Comparison of ENCODE assay signal across 19 mouse cellular contexts in the genomic region with DNA sequence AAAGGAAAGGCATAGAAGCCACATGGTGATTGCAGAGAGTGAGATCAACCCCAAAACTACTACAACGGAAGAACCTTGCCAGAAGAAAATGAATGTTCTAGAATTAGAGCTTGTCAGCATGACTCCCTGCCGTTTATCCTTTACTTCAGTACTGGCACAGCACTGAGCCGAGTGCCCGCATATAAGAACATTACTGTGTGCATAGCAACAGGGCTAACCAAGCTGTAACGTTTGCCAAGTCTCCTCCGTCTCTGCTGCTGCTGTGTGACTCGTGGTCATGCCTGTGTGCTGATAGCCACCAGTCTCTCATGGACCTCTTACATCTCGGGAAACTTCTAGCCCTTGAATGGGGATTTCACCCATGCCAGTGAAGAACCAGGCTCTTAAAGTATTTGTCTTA.
DNase-seq lines count a peak whose midpoint lies in the region; ATAC-seq and TF ChIP-seq lines count a peak whose summit lies in the region.
"Had no signal": no experiment of that assay in that cellular context is flagged by ENCODE, and none has a peak within 500 bp of the region (broad histone marks: within the 10 kb centered on the region; RNA-seq: fewer than 3 reads in every experiment).

No protein-coding gene starts in this region.

- TF ChIP-seq POLR2A in brain, embryonic 14.5 days (IDR thresholded peaks at IDR 0.05; ENCODE audit: borderline replicate concordance, extremely low read depth, insufficient read depth, insufficient read length, poor library complexity, severe bottlenecking), result no peak

- no peak overlapping the region for H3K4me2 ChIP-seq in hindbrain, embryonic 16.5 days (ENCODE audit: low read length)
- no peak overlapping the region for H3K4me2 ChIP-seq in hindbrain, embryonic 11.5 days (replicated peaks; ENCODE audit: low read depth, low read length)
- H3K4me2 ChIP-seq in midbrain, embryonic 16.5 days (ENCODE audit: low read length), result no peak overlapping the region
- no peak overlapping the region for H3K4me2 ChIP-seq in midbrain, embryonic 13.5 days (replicated peaks)
- H3K4me2 ChIP-seq: embryonic facial prominence, embryonic 13.5 days; heart, embryonic 12.5 days; intestine, embryonic 15.5 days had no signal

- H3K9me3 ChIP-seq in hindbrain, embryonic 16.5 days (ENCODE audit: control insufficient read depth, low read length), result no peaks in the 10 kb centered on the region
- H3K9me3 ChIP-seq in hindbrain, embryonic 11.5 days (ENCODE audit: control insufficient read depth, low read length), result no peaks in the 10 kb centered on the region
- no peaks in the 10 kb centered on the region for H3K9me3 ChIP-seq in midbrain, embryonic 16.5 days (replicated peaks; ENCODE audit: control insufficient read depth, low read length, poor library complexity, severe bottlenecking)
- H3K9me3 ChIP-seq in midbrain, embryonic 13.5 days, result no peaks in the 10 kb centered on the region
- H3K9me3 ChIP-seq: embryonic facial prominence, embryonic 13.5 days; heart, embryonic 12.5 days; hindbrain, embryonic 10.5 days; intestine, embryonic 15.5 days had no signal

- H3K4me1 ChIP-seq in hindbrain, embryonic 16.5 days (ENCODE audit: control insufficient read depth, insufficient read depth, low read depth, low read length), result no peaks in the 10 kb centered on the region; the same call in 1 of the 2 replicates
- no peaks in the 10 kb centered on the region for H3K4me1 ChIP-seq in hindbrain, embryonic 11.5 days (replicated peaks; ENCODE audit: control insufficient read depth, insufficient read depth, low read length)
- H3K4me1 ChIP-seq in midbrain, embryonic 16.5 days (ENCODE audit: control insufficient read depth, insufficient read depth, low read length), result peaks cover 3% of the 10 kb centered on the region; the same call in 1 of the 2 replicates
- no peaks in the 10 kb centered on the region for H3K4me1 ChIP-seq in midbrain, embryonic 13.5 days (replicated peaks)
- H3K4me1 ChIP-seq: embryonic facial prominence, embryonic 13.5 days; heart, embryonic 12.5 days; hindbrain, embryonic 10.5 days; intestine, embryonic 15.5 days had no signal

- peak; percentile 60; the same call in 1 of the 2 replicates for ATAC-seq in hindbrain, embryonic 16.5 days
- no peak for ATAC-seq in hindbrain, embryonic 11.5 days (ENCODE audit: low FRiP score)
- ATAC-seq in midbrain, embryonic 16.5 days, result no peak
- no peak for ATAC-seq in midbrain, embryonic 13.5 days
- no peak for ATAC-seq in megakaryocyte, adult 5-6 weeks (ENCODE audit: poor library complexity, severe bottlenecking)
- ATAC-seq: forebrain, embryonic 14.5 days; intestine, embryonic 15.5 days had no signal

- no peaks in the 10 kb centered on the region for H3K36me3 ChIP-seq in hindbrain, embryonic 16.5 days (ENCODE audit: control insufficient read depth, insufficient read depth, low read length)
- H3K36me3 ChIP-seq in hindbrain, embryonic 11.5 days (ENCODE audit: control insufficient read depth, insufficient read depth, low read length), result no peaks in the 10 kb centered on the region
- no peaks in the 10 kb centered on the region for H3K36me3 ChIP-seq in midbrain, embryonic 16.5 days (ENCODE audit: control insufficient read depth, insufficient read depth, low read length)
- no peaks in the 10 kb centered on the region for H3K36me3 ChIP-seq in midbrain, embryonic 13.5 days
- H3K36me3 ChIP-seq: embryonic facial prominence, embryonic 13.5 days; heart, embryonic 12.5 days; hindbrain, embryonic 10.5 days; intestine, embryonic 15.5 days had no signal

- no peak overlapping the region for H3K4me3 ChIP-seq in hindbrain, embryonic 16.5 days (ENCODE audit: low read length)
- H3K4me3 ChIP-seq in hindbrain, embryonic 11.5 days (ENCODE audit: low read depth, low read length), result no peak overlapping the region
- H3K4me3 ChIP-seq in midbrain, embryonic 16.5 days (ENCODE audit: low read depth, low read length), result no peak overlapping the region
- H3K4me3 ChIP-seq in midbrain, embryonic 13.5 days (replicated peaks), result no peak overlapping the region
- H3K4me3 ChIP-seq: embryonic facial prominence, embryonic 13.5 days; gastrocnemius, adult 2 months; heart, embryonic 12.5 days; hindbrain, embryonic 10.5 days; intestine, embryonic 15.5 days had no signal

- 49% methylated on average over 8 of the region's 8 CpGs for WGBS in hindbrain, embryonic 16.5 days
- 84% methylated on average over 8 of the region's 8 CpGs for WGBS in hindbrain, embryonic 11.5 days
- WGBS in midbrain, embryonic 16.5 days, result 67% methylated on average over 8 of the region's 8 CpGs
- WGBS in midbrain, embryonic 13.5 days, result 72% methylated on average over 8 of the region's 8 CpGs

- H3K27ac ChIP-seq in hindbrain, embryonic 16.5 days (ENCODE audit: low read depth, low read length), result no peak overlapping the region
- H3K27ac ChIP-seq in hindbrain, embryonic 11.5 days (ENCODE audit: low read depth, low read length), result no peak overlapping the region
- 0 out of 2 replicates have a peak overlapping the region, but pooled peaks have one; percentile 32 for H3K27ac ChIP-seq in midbrain, embryonic 16.5 days (ENCODE audit: low read length)
- no peak overlapping the region for H3K27ac ChIP-seq in midbrain, embryonic 13.5 days
- H3K27ac ChIP-seq: embryonic facial prominence, embryonic 13.5 days; gastrocnemius, adult 2 months; hindbrain, embryonic 10.5 days; intestine, embryonic 15.5 days had no signal

- DNase-seq in hindbrain, embryonic 11.5 days (ENCODE audit: low spot score), result no peak
- DNase-seq in brain, adult 2 months (ENCODE audit: low read depth, low spot score), result peak; percentile 54
- DNase-seq in brain, embryonic 14.5 days (ENCODE audit: low read depth), result peak; percentile 59
- DNase-seq: adrenal gland, adult 2 months; adrenal gland, postnatal 25 days; cerebellum, adult 11 months; cerebellum, adult 9-10 months; cerebellum, postnatal 36 days; gastrocnemius, adult 2 months; gastrocnemius, postnatal 25 days had no signal

- H3K9ac ChIP-seq in hindbrain, embryonic 16.5 days (ENCODE audit: low read depth, low read length), result no peak overlapping the region
- no peak overlapping the region for H3K9ac ChIP-seq in hindbrain, embryonic 11.5 days (ENCODE audit: low read depth, low read length)
- H3K9ac ChIP-seq in midbrain, embryonic 16.5 days (ENCODE audit: low read depth, low read length), result no peak overlapping the region
- H3K9ac ChIP-seq in midbrain, embryonic 13.5 days (replicated peaks), result no peak overlapping the region
- H3K9ac ChIP-seq: embryonic facial prominence, embryonic 13.5 days; heart, embryonic 12.5 days; intestine, embryonic 15.5 days had no signal

- no peak for TF ChIP-seq CTCF in brain, embryonic 14.5 days (IDR thresholded peaks at IDR 0.05; ENCODE audit: borderline replicate concordance, extremely low read depth, insufficient read depth, insufficient read length)

- no peaks in the 10 kb centered on the region; the same call in 1 of the 2 replicates for H3K27me3 ChIP-seq in hindbrain, embryonic 16.5 days (replicated peaks; ENCODE audit: control insufficient read depth, insufficient read depth, low read length)
- no peaks in the 10 kb centered on the region for H3K27me3 ChIP-seq in hindbrain, embryonic 11.5 days (ENCODE audit: control insufficient read depth, insufficient read depth, low read length)
- H3K27me3 ChIP-seq in midbrain, embryonic 16.5 days (ENCODE audit: control insufficient read depth, insufficient read depth, low read depth, low read length), result no peaks in the 10 kb centered on the region
- H3K27me3 ChIP-seq in midbrain, embryonic 13.5 days, result no peaks in the 10 kb centered on the region
- H3K27me3 ChIP-seq: embryonic facial prominence, embryonic 13.5 days; heart, embryonic 12.5 days; intestine, embryonic 15.5 days had no signal
